Mouse (Mus musculus): Measurements from ENCODE around the gene Bricd5. TPM values are rescaled to one million over a fixed set of nuclear protein-coding genes. Genes with fewer than 3 reads are reported as not detected.

Gene Bricd5
- polyA plus RNA-seq, 1 experiment from 2014 or later, result not detected

DNA sequence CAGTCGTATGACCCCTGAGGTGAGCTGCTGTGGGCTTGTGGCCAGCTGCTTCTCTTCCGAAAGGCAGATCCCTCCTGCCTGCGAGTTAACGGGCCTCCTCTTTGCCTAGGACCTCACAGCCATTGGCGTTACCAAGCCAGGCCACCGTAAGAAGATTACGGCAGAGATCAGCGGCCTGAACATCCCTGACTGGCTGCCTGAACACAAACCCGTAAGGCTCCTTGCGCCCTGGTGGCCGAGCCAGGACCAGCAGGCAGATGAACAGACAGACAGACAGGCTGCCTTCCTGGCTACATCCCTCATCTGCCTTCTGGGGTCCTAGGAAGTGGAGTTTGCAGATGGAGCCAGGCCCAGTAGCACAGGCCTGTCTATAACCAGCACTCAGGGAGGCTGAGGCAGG, 28.5 kb downstream of the Bricd5 start:
- H3K36me3 ChIP-seq, result peaks cover 29% of the 10 kb centered on the region
- no peak overlapping the region for H3K27ac ChIP-seq
- no peak overlapping the region for H3K4me3 ChIP-seq
- peaks cover 21% of the 10 kb centered on the region for H3K4me1 ChIP-seq
- DNase-seq (ENCODE audit: low spot score), result no peak
- WGBS, result 43% methylated on average over 11 of the region's 11 CpGs
- H3K9me3 ChIP-seq (replicated peaks), result no peaks in the 10 kb centered on the region
- H3K27me3 ChIP-seq (ENCODE audit: low read depth, poor library complexity, severe bottlenecking), result peaks cover 13% of the 10 kb centered on the region

GRCm38 (mm10) chr17:24504085-24504484, 30.4 kb downstream of the Bricd5 start:
- Histone ChIP-seq H3K27me3 (ENCODE audit: low read depth, poor library complexity, severe bottlenecking) (peaks cover 16% of the 10 kb centered on the region), H3K4me3 (no peak overlapping the region), H3K4me1 (peaks cover 24% of the 10 kb centered on the region), H3K9me3 (replicated peaks) (no peaks in the 10 kb centered on the region), H3K27ac (no peak overlapping the region), H3K36me3 (peaks cover 47% of the 10 kb centered on the region)
- 88% methylated on average over 10 of the region's 10 CpGs for WGBS
- DNase-seq (ENCODE audit: low spot score), result no peak

- H3K27me3 ChIP-seq (ENCODE audit: low read depth, poor library complexity, severe bottlenecking), result peaks cover 16% of the 10 kb centered on the region
These were observed 31.7 kb downstream of the Bricd5 start for GRCm38 (mm10) chr17:24505286-24505955.

DNA sequence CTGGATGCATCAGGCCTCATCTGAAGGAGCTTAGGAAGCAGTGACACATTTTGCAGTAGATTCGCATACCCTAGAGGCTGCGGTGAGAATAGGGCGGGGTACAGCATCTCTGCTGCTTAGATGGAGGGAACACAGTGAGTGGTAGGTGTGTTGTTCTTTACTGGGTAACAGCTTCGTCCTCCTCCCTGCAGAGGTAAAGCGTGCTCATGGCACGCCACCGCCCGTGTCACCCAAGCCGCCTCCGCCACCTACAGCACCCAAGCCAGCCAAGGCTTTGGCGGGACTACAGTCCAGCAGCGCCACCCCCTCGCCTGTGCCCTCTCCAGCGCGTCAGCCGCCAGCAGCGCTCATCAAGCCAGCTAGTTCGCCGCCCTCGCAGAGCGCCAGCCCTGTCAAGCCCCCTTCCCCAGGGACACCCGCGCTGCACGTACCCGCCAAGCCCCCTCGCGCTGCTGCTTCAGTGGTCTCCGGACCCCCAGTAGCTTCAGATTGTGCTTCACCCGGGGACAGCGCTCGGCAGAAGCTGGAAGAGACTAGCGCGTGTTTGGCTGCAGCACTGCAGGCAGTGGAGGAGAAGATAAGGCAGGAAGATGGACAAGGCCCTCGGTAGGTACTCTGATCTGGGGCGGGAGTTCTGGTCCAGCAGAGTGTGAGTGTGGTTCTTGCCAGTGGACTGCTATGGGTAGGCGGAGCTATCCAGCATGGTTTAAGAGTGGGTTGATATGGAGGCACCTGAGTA, 32.8 kb downstream of the Bricd5 start:
- Histone ChIP-seq H3K4me1 (peaks cover 24% of the 10 kb centered on the region), H3K36me3 (peaks cover 72% of the 10 kb centered on the region), H3K27me3 (ENCODE audit: low read depth, poor library complexity, severe bottlenecking) (peaks cover 16% of the 10 kb centered on the region), H3K27ac (peak overlapping the region; percentile 42; the same call in 1 of the 2 replicates), H3K9me3 (replicated peaks) (no peaks in the 10 kb centered on the region), H3K4me3 (peak overlapping the region; percentile 34)
- no peak for DNase-seq (ENCODE audit: low spot score)
- 24% methylated on average over 36 of the region's 36 CpGs for WGBS

More at GRCm38 (mm10) chr17:24505286-24505955, 31.7 kb downstream of the Bricd5 start:
- DNase-seq (ENCODE audit: low spot score), result no peak
- no peak overlapping the region for H3K27ac ChIP-seq
- 91% methylated on average over 30 of the region's 30 CpGs for WGBS
- H3K36me3 ChIP-seq, result peaks cover 61% of the 10 kb centered on the region
- H3K9me3 ChIP-seq (replicated peaks), result no peaks in the 10 kb centered on the region
- H3K4me1 ChIP-seq, result peaks cover 24% of the 10 kb centered on the region
- no peak overlapping the region for H3K4me3 ChIP-seq

- Histone ChIP-seq H3K27me3 (ENCODE audit: low read depth, poor library complexity, severe bottlenecking) (peaks cover 16% of the 10 kb centered on the region), H3K4me3 (peak overlapping the region; percentile 34; the same call in 1 of the 2 replicates), H3K9me3 (replicated peaks) (no peaks in the 10 kb centered on the region), H3K36me3 (peaks cover 78% of the 10 kb centered on the region), H3K4me1 (peaks cover 18% of the 10 kb centered on the region), H3K27ac (no peak overlapping the region)
- WGBS, result 44% methylated on average over 19 of the region's 19 CpGs
- DNase-seq (ENCODE audit: low spot score), result no peak
These were observed 33.5 kb downstream of the Bricd5 start for GRCm38 (mm10) chr17:24507129-24507664.

GRCm38 (mm10) chr17:24507806-24508460, 34.2 kb downstream of the Bricd5 start:
- H3K9me3 ChIP-seq (replicated peaks), result no peaks in the 10 kb centered on the region
- peaks cover 86% of the 10 kb centered on the region for H3K36me3 ChIP-seq
- no peak overlapping the region for H3K4me3 ChIP-seq
- H3K4me1 ChIP-seq, result peaks cover 15% of the 10 kb centered on the region
- no peak for DNase-seq (ENCODE audit: low spot score)
- H3K27me3 ChIP-seq (ENCODE audit: low read depth, poor library complexity, severe bottlenecking), result peaks cover 16% of the 10 kb centered on the region
- H3K27ac ChIP-seq, result no peak overlapping the region
- WGBS, result 87% methylated on average over 12 of the region's 12 CpGs

DNA sequence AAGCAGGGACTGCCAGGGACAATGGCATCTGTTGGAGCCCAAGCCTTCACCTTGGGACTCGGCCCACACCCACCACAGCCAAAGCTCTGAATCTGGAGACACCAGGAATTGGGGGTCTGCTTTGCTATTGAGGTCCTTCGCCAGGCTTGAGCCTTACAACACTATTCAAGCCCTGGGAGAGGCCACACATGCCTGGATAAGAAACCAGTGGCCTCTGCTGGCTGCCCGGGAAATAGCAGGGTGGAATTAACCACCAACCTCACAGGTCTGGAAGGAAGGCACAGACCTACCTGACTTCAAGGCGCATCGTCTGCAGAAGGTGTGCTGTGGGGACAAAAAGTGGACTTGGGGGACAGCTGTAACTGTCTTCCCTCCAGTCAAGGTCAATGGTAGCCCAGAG, 39.9 kb downstream of the Bricd5 start:
- DNase-seq (ENCODE audit: low spot score), result no peak
- Histone ChIP-seq H3K27ac (0 out of 2 replicates have a peak overlapping the region, but pooled peaks have one; percentile 5), H3K4me1 (no peaks in the 10 kb centered on the region), H3K4me3 (no peak overlapping the region), H3K36me3 (peaks cover 100% of the 10 kb centered on the region), H3K27me3 (ENCODE audit: low read depth, poor library complexity, severe bottlenecking) (no peaks in the 10 kb centered on the region), H3K9me3 (replicated peaks) (no peaks in the 10 kb centered on the region)
- 65% methylated on average over 5 of the region's 5 CpGs for WGBS

DNA sequence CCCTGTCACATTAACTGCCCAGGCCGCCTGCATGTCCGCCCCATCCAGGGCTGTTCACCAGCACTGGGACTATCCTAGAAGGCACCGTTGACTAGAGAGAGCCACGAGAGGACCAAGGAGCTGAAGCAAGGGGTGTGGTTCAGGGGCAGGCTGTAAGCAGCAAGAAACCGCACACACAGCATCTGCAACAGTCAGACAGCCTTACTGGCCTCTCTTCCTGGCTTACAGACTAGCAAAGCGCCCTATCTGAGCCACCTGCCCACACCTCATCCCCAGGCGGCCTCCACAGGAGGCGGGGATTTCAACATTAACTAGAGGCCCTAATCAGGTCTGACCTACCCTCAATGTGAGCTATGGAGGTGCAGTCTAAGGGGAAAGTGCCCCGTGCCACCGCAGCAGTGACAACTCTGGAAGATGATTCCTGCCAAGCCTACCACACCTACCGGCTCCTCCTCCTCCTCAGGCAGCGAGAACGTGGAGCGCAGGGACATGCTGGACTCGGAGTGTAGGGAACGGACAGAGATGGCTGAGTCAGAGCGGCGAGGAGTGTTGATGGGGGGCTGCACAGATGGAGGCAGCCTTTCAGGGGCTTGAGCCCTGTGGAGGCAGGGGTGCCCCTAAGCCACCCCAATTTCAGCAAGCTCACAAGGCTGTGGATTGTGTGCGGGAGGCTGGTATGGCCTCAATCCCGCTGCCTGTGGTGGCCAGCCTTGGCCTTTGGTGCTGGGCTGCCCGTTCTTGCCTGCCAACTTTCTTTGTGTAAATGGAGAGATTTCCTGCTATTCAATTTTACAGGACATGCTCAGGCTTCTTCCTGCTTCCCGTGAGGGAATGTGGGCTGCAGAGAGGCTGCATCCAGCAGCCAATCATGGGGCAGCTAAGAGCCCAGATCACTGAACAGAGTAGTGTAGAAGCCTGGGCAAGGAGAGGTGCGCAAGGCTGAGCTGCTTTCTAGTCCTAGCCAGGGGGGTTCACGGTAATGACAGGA, 40.9 kb downstream of the Bricd5 start:
- H3K9me3 ChIP-seq (replicated peaks), result no peaks in the 10 kb centered on the region
- H3K27me3 ChIP-seq (ENCODE audit: low read depth, poor library complexity, severe bottlenecking), result no peaks in the 10 kb centered on the region
- H3K36me3 ChIP-seq, result peaks cover 100% of the 10 kb centered on the region
- peak overlapping the region; percentile 5; the same call in 1 of the 2 replicates for H3K27ac ChIP-seq
- 92% methylated on average over 24 of the region's 24 CpGs for WGBS
- H3K4me1 ChIP-seq, result no peaks in the 10 kb centered on the region
- DNase-seq (ENCODE audit: low spot score), result no peak
- no peak overlapping the region for H3K4me3 ChIP-seq

GRCm38 (mm10) chr17:24520450-24520849, 46.8 kb downstream of the Bricd5 start:
- Histone ChIP-seq H3K4me1 (no peaks in the 10 kb centered on the region), H3K27ac (no peak overlapping the region), H3K27me3 (ENCODE audit: low read depth, poor library complexity, severe bottlenecking) (no peaks in the 10 kb centered on the region), H3K4me3 (no peak overlapping the region), H3K9me3 (replicated peaks) (no peaks in the 10 kb centered on the region), H3K36me3 (peaks cover 86% of the 10 kb centered on the region)
- DNase-seq (ENCODE audit: low spot score), result no peak
- 88% methylated on average over 4 of the region's 4 CpGs for WGBS

DNA sequence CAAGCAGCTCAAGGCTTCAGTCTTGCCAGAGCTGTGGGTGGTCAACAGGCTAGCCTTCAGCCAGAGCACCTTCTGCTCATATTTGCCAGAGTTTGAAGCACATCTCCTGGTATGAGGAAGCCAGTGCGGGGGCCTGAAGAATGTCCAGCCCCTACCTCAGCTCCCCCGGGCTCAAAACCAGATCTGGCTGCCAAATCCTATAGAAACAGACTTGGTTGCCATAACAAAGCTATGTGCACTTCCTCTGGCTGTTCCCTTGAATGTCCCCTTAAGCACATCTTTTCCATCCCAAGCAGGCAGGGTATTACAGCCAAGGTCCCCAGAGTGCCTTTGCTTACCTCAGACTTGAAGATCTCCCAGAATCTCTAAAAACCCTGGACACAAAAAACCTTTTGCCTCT, 51.0 kb downstream of the Bricd5 start:
- no peak for DNase-seq (ENCODE audit: low spot score)
- H3K9me3 ChIP-seq (replicated peaks), result no peaks in the 10 kb centered on the region
- H3K36me3 ChIP-seq, result peaks cover 59% of the 10 kb centered on the region
- no peak overlapping the region for H3K4me3 ChIP-seq
- no peaks in the 10 kb centered on the region for H3K27me3 ChIP-seq (ENCODE audit: low read depth, poor library complexity, severe bottlenecking)
- H3K4me1 ChIP-seq, result peaks cover 19% of the 10 kb centered on the region
- H3K27ac ChIP-seq, result no peak overlapping the region
- WGBS, result 92% methylated on average over 2 of the region's 2 CpGs

All from limb, embryonic 10.5 days (tissue).